Mouse (Mus musculus) T-cell, adult 2 months (primary cell): ENCODE measurements around the gene Steap3.

Experiments used
- DNase-seq: peaks from one replicate; pipeline ENCODE4 v3.0.0; 2022; ENCODE audit warnings: low spot score

The Steap3 gene

DNA sequence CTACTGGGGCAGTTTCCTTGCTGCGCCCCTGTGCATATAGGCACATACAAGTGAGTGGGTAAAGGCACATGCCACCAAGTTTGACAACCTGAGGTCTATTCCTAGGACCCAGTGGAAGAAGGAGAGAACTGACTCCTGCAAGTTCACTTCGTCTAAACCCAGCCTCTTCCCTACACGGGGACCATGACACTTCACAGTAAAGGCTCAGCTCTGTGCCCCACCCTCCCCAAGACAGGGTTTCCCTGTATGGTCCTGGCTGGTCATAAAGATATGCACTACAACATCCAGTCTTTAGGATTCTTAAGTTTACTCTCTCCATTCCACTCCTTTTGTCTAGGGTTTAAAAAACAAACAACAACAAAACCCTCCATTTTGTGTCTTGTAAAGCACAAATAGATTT lies 21.9 kb downstream of the Steap3 start:
- no peak for DNase-seq

- DNase-seq: no peak
These were observed 22.7 kb downstream of the Steap3 start for GRCm38 (mm10) chr1:120249842-120250241.

- DNase-seq: no peak
These were observed 24.3 kb downstream of the Steap3 start for GRCm38 (mm10) chr1:120248156-120248555.

GRCm38 (mm10) chr1:120247351-120247750 lies 25.2 kb downstream of the Steap3 start:
- no peak for DNase-seq

GRCm38 (mm10) chr1:120246946-120247345 lies 25.6 kb downstream of the Steap3 start:
- no peak for DNase-seq

GRCm38 (mm10) chr1:120245661-120246131 lies 26.8 kb downstream of the Steap3 start:
- no peak for DNase-seq

GRCm38 (mm10) chr1:120244646-120245045 lies 27.9 kb downstream of the Steap3 start:
- DNase-seq: no peak

- no peak for DNase-seq
These were observed 28.5 kb downstream of the Steap3 start for GRCm38 (mm10) chr1:120243987-120244386.

DNA sequence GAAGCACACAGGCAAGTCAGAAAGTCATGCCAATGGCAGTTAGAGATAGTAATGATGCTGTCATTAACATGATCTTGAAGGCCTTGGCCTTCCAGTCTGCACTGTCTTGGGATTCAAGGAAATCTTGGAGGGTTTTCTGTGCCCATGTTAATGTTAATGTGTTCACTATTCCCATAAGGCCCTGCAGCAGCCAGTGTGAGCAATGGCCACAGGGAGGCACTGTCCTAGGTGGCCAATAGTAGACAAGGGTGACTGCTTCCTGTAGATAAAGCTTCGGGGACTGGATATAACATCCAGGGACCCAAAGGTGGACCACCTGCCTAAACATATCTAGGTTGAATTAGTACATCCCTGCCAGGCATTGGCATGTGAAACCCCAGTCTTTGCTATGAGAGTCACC lies 35.4 kb downstream of the Steap3 start:
- no peak for DNase-seq

DNA sequence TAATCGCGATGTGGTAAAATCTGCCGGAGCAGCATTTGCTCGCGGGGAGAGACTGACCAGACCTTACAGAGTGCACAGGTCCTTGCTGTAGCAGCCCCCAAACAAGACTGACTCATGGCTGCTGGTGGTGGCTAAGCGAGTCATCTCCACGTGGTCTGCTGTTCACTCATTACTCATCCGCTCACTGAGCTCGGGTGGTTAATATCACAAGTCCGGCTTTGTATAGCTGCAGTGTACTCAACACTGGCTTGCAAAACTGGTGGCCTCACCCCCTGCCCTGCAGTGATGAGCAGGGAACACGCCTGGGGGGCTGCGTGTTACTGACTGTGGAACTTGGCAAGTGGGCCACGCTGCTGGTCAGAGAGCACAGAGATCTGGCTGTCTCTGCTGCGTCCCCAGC lies 36.1 kb downstream of the Steap3 start:
- no peak for DNase-seq

DNA sequence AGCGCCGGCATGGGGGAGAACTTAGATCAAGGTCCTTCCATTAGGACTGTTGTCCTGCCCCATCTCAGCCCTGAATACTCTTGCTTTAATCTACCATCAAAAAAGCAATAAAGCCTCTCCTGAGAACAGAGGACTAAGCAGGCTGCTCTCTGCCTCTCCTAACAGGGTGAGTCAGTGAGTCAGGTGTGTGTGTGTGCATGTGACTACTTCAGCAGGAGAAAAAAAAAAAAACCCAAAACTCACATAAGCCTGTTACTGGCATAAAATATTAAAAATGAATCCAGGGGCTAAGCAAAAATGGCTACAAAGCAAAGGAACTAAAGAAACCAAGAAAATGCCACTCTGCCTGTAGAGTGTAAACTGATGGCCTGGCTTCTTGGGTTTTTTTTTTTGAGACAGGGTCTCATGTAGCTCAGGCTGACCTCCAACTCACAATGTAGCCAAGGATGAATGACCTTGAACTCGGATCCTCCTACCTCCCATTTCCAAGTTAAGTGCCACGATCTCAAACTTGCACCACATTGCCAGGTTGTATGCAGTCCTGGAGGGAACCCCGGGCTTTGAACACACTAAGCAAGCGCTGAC lies 36.8 kb downstream of the Steap3 start:
- DNase-seq: no peak

DNA sequence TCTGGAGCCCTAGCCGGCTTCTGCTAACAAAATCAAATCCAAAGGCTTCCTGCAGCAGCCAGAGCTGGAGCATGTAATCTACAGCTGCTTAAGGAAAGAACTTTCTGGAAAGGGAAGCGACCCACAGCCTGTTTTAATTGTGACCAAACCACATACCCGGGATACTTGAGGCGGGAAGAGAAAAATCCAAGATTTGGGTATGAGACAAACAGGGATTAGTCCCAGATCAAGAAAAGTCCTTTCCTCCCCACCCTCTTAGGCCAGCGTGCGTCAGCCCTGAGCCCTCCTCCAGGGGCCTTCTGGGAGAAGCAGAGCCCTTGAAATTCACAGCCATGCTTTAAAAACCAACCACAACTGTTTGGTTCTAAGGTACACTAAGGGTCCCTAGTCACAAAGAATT lies 40.3 kb downstream of the Steap3 start:
- DNase-seq: no peak

- DNase-seq: no peak
These were observed 41.2 kb downstream of the Steap3 start for GRCm38 (mm10) chr1:120231334-120231733.

GRCm38 (mm10) chr1:120229723-120230471 lies 42.6 kb downstream of the Steap3 start:
- no peak for DNase-seq

DNA sequence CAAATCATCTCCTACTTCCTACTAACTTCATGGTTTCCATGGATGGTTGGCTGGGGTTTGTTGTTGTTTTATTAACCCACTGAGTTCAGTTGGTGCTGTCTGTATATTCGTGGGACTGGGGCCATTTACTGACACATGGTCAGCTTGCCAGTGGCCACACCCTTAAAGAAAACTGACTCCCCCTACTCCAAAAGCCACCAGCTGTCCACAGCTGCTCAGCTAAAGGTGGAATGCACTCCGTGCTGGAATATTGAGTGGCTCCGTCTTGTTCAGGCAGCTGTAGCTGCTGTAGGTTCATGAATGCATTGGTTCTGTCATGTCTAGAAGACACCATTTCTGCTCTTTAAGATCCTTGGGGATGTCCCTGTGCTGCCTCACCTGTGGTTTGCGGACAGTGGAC lies 48.9 kb downstream of the Steap3 start:
- DNase-seq: no peak

DNA sequence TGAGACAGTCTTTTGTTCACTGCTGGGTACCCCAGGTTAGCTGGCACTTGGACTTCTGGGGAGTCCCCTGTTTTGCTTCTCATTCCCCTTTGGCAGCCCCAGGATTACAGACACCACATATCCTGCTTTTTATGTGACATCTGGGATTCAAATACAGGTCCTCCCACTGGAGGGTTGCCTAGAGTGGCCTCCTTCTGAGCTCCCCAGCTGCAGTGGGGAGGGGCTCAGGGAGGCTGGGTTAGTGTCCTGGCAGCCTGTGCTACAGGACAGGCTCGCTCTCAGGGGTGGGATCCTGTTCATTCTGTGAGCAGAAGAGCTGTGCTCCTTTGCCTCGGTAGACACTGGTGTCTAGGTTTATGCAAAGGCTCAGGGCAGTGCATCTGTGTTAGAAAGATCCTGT lies 51.2 kb downstream of the Steap3 start:
- DNase-seq: no peak

DNA sequence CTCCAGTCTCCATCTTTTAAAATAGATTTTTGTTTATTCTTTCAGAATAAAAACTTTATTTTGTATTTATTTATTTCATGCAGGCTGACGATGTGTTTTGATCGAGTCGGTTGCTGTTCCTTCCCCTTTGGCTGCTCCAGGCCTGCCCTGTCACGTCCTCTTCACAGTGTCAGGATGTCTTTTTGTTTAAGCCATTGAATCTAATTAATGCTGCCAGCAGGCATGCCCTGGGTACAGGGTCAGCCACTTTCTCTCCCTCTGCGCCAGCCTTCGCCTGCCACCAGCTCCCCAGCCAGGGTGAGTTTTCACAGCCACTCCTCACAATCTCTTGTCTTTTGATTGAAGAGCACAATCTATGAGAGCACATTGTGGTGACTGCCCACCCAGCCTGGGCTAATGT lies 51.7 kb downstream of the Steap3 start:
- no peak for DNase-seq

GRCm38 (mm10) chr1:120208502-120209230 lies 63.8 kb downstream of the Steap3 start:
- no peak for DNase-seq

- no peak for DNase-seq
These were observed 64.9 kb downstream of the Steap3 start for GRCm38 (mm10) chr1:120207568-120207967.

- DNase-seq: no peak
These were observed 67.7 kb downstream of the Steap3 start for GRCm38 (mm10) chr1:120204834-120205233.

- no peak for DNase-seq
These were observed 68.7 kb downstream of the Steap3 start for GRCm38 (mm10) chr1:120203836-120204235.

DNA sequence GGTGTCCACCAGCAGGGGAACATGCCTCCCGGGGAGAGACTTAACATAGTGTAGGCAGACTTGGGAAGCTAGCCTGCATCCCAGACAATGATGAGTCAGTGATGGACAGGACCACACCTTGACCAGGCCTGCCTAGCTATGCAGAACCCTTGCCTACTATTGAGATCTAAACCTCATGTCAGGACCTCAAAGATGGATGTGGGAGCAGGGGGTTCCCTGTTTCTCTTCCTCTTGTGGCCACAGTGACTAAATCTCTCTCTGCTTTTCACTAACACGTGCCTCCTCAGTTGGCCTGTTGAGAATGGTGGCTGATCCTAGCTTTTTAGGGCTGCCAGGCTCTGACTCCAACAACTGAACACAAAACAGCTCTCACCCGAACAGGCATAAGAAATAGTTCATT lies 70.0 kb downstream of the Steap3 start:
- DNase-seq: no peak

GRCm38 (mm10) chr1:120198942-120199341 lies 73.6 kb downstream of the Steap3 start:
- no peak for DNase-seq
